Mouse (Mus musculus): ENCODE results near the gene Stpg3. TPM values are rescaled to one million over a fixed set of nuclear protein-coding genes. Genes with fewer than 3 reads are reported as not detected.

Gene Stpg3
- total and polyA plus RNA-seq, 3 experiments = 0.07 TPM; not detected in 2

DNA sequence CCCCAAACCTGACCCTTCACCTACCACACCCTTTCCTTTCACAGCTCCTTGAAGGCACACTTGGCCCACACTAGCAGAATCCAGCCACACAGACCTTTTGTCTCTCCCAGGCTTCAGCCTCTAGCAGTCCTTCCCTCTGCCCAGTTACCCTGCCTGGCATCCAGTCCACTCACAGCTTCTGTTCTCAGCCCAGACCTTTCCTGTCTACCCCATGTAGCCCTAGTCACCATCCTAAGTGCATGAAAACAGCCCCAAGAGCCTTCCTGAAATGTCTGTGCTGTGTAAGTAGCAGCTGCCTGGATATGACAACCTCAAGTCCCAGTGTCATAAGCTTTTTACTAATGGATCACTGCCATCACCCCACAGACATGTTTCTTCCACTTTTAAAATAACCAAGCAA lies 16.5 kb downstream of the Stpg3 start:
- Histone ChIP-seq H3K27me3 (ENCODE audit: control insufficient read depth in 1 of 2, insufficient read depth in 2 of 2, low read length in 2 of 2) (no peaks in the 10 kb centered on the region), H3K36me3 (ENCODE audit: control insufficient read depth in 1 of 2, insufficient read depth in 2 of 2, low read length in 2 of 2) (peaks cover 2 to 18% of the 10 kb centered on the region in 2 experiments; a peak in 2 of 4 replicates), H3K9me3 (replicated peaks; ENCODE audit: insufficient read depth, low read length) (no peaks in the 10 kb centered on the region), H3K27ac (ENCODE audit: control insufficient read depth, low read depth, low read length) (0 out of 2 replicates have a peak overlapping the region, but pooled peaks have one; percentile 96), H3K9ac (ENCODE audit: control insufficient read depth, low read depth, low read length, poor library complexity, severe bottlenecking) (no peak overlapping the region), H3K79me2 (ENCODE audit: control insufficient read depth, insufficient read depth, low read length, poor library complexity) (peaks cover 21% of the 10 kb centered on the region), H3K4me3 (ENCODE audit: control insufficient read depth in 1 of 2, insufficient read depth in 1 of 2, low read depth in 2 of 2, low read length in 2 of 2) (no peak overlapping the region), H3K4me1 (ENCODE audit: control insufficient read depth in 1 of 2, insufficient read depth in 2 of 2, low read length in 2 of 2) (peaks cover 6 to 33% of the 10 kb centered on the region in 2 experiments)
- TF ChIP-seq TBP (IDR thresholded peaks at IDR 0.05; ENCODE audit: low read depth, low read length) = no peak
- TF ChIP-seq JUND (IDR thresholded peaks at IDR 0.05; ENCODE audit: low read depth, low read length) = no peak
- no peak for TF ChIP-seq NRF1 (IDR thresholded peaks at IDR 0.05; ENCODE audit: insufficient read depth, low read depth, low read length, poor library complexity, severe bottlenecking)
- no peak for TF ChIP-seq SIN3A (IDR thresholded peaks at IDR 0.05; ENCODE audit: low read length)
- TF ChIP-seq GABPA (IDR thresholded peaks at IDR 0.05; ENCODE audit: low read depth, low read length) = no peak
- no peak for TF ChIP-seq ZMIZ1 (IDR thresholded peaks at IDR 0.05; ENCODE audit: low read depth, low read length)
- TF ChIP-seq MAFK (IDR thresholded peaks at IDR 0.05; ENCODE audit: borderline replicate concordance, low read depth, low read length) = no peak
- TF ChIP-seq RAD21 (IDR thresholded peaks at IDR 0.05; ENCODE audit: low read depth, low read length) = no peak
- TF ChIP-seq E2F4 (IDR thresholded peaks at IDR 0.05; ENCODE audit: borderline replicate concordance, low read depth, low read length) = no peak
- TF ChIP-seq MYB (IDR thresholded peaks at IDR 0.05; ENCODE audit: low read depth, low read length) = no peak
- no peak for TF ChIP-seq TCF12 (IDR thresholded peaks at IDR 0.05; ENCODE audit: low read depth, low read length)
- TF ChIP-seq HCFC1 (IDR thresholded peaks at IDR 0.05; ENCODE audit: low read depth, low read length) = no peak
- no peak for TF ChIP-seq ETS1 (IDR thresholded peaks at IDR 0.05; ENCODE audit: low read depth, low read length)
- no peak for DNase-seq (ENCODE audit: low read depth, low spot score)

DNA sequence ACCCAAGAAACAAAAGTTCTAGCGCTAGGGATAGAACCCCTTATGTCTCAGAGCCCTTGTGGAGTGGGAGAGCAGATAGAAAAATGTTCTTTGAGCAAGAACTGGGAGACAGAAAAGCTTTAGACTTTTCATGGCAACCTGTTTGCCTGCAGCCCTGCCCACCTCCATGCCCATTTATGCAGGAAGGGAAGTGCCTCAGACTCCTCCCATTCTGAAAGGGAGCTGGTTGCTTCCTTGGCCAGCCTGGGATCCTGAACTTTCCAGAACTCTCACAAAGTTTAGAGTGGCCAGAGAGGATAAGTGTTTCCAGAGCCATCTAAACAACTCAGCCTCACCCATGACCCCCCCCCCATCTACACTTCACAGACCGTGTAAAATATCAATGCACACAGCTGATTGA lies 17.2 kb downstream of the Stpg3 start:
- no peaks in the 10 kb centered on the region for H3K9me3 ChIP-seq (replicated peaks; ENCODE audit: insufficient read depth, low read length)
- peak overlapping the region; percentile 84 for H3K9ac ChIP-seq (ENCODE audit: control insufficient read depth, low read depth, low read length, poor library complexity, severe bottlenecking)
- H3K79me2 ChIP-seq (ENCODE audit: control insufficient read depth, insufficient read depth, low read length, poor library complexity) = peaks cover 21% of the 10 kb centered on the region
- peaks cover 6 to 32% of the 10 kb centered on the region in 2 experiments for H3K4me1 ChIP-seq (ENCODE audit: control insufficient read depth in 1 of 2, insufficient read depth in 2 of 2, low read length in 2 of 2)
- peak overlapping the region; percentile 51 to 72 for H3K4me3 ChIP-seq (ENCODE audit: control insufficient read depth in 1 of 2, insufficient read depth in 1 of 2, low read depth in 2 of 2, low read length in 2 of 2)
- peak overlapping the region; percentile 96 for H3K27ac ChIP-seq (ENCODE audit: control insufficient read depth, low read depth, low read length)
- 0 out of 4 replicates have a peak, but pooled peaks of 1 of the 2 experiments have one; percentile 17 for TF ChIP-seq POLR2A (IDR thresholded peaks at IDR 0.05; ENCODE audit: control insufficient read depth in 1 of 2, insufficient read depth in 1 of 2, low read depth in 1 of 2, low read length in 2 of 2, poor library complexity in 1 of 2)
- TF ChIP-seq POLR2AphosphoS5 (IDR thresholded peaks at IDR 0.05; ENCODE audit: borderline replicate concordance, low read depth, low read length) = no peak
- no peak for TF ChIP-seq USF1 (IDR thresholded peaks at IDR 0.05; ENCODE audit: low read depth, low read length)
- TF ChIP-seq ZNF384 (IDR thresholded peaks at IDR 0.05; ENCODE audit: low read depth, low read length) = no peak
- no peak for TF ChIP-seq ETS1 (IDR thresholded peaks at IDR 0.05; ENCODE audit: low read depth, low read length)
- H3K27me3 ChIP-seq (ENCODE audit: control insufficient read depth in 1 of 2, insufficient read depth in 2 of 2, low read length in 2 of 2) = no peaks in the 10 kb centered on the region
- H3K36me3 ChIP-seq (ENCODE audit: control insufficient read depth in 1 of 2, insufficient read depth in 2 of 2, low read length in 2 of 2) = peaks cover 2 to 17% of the 10 kb centered on the region in 2 experiments; a peak in 2 of 4 replicates
- peak; percentile 48 for DNase-seq (ENCODE audit: low read depth, low spot score)
